Mouse (Mus musculus): Measurements from ENCODE around the gene Rpp25l. TPM values are rescaled to one million over a fixed set of nuclear protein-coding genes. Genes with fewer than 3 reads are reported as not detected.
"Not testable (repeated sequence)": the region's sequence is repeated elsewhere in the genome, so short reads cannot be mapped to it uniquely, and the experiment has no call there.

Rpp25l gene
- total RNA-seq, 2 experiments from 2014 or later, result 40.3 to 49.9 TPM

DNA sequence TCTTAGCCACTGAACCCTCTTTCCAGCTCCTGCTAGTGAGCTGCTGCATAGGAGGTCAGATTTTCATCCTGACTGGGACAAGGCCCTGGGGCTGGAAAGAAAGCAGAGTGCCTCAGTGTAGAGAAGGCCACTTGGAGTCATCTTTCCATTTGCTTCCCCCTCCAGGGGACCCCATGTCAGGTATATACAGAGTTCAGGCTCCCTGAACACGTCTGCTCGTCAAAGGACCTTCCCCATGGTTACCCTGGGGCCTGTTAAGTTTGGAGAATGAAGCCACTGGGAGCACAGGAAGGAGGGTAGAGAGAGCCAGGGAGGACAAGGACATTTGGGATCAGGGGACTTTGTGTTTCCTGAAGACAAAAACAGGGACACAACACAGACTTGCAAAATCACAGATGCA, 11.1 kb downstream of the Rpp25l start:
- intact Hi-C loops (cut with DNase I; ENCODE audit: low total_unique reads), result loop anchor here (10.0 kb wide), 1 partner anchor 147 kb away; no protein-coding TSS in a partner anchor
- DNase-seq, result not testable (repeated sequence)

GRCm38 (mm10) chr4:41700224-41700623, 13.1 kb downstream of the Rpp25l start:
- intact Hi-C loops (cut with DNase I; ENCODE audit: low total_unique reads), result loop anchor here (10.0 kb wide), 1 partner anchor 145 kb away; no protein-coding TSS in a partner anchor
- peak; percentile 6 for DNase-seq

- peak; percentile 10 for DNase-seq
- intact Hi-C loops (cut with DNase I; ENCODE audit: low total_unique reads), result loop anchor here (10.0 kb wide), 1 partner anchor 145 kb away; no protein-coding TSS in a partner anchor
Observed at GRCm38 (mm10) chr4:41699783-41700182, 13.6 kb downstream of the Rpp25l start, which contains the start of gene Il11ra1. Gene Il11ra1 (plus strand): TSS chr4:41699989.

GRCm38 (mm10) chr4:41698421-41699016, 14.8 kb downstream of the Rpp25l start:
- DNase-seq, result peak; percentile 76

GRCm38 (mm10) chr4:41696930-41697841, 16.1 kb downstream of the Rpp25l start, which contains the start of gene Cntfr:
Gene Cntfr (minus strand): TSS chr4:41697089.
- intact Hi-C loops (cut with DNase I; ENCODE audit: low total_unique reads), result not testable (repeated sequence)

More at GRCm38 (mm10) chr4:41698421-41699016, 14.8 kb downstream of the Rpp25l start:
- intact Hi-C loops (cut with DNase I; ENCODE audit: low total_unique reads), result not testable (repeated sequence)

GRCm38 (mm10) chr4:41696452-41696851, 16.9 kb downstream of the Rpp25l start:
- peak; percentile 3 for DNase-seq
- intact Hi-C loops (cut with DNase I; ENCODE audit: low total_unique reads), result not testable (repeated sequence)

More at GRCm38 (mm10) chr4:41696930-41697841, 16.1 kb downstream of the Rpp25l start, which contains the start of gene Cntfr:
- DNase-seq, result peak; percentile 85

DNA sequence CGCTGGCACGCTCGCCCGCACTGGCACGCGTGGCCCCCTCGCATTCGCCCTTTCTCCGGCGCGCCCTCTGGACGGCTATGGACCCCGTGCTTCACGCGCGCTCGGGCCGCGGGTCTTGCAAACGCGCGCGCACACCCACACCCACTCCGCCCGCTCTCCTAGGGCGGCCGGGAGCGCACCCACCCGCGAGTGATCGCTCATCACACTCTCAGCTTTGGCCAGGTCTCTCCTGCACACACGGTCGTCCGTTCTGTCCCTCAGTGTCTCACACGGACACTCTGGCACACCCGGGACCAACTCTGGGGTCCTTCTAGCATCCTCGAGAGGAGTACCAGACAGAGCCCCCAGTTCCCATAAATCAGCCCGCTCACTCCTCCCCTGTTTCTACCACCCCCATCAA, 17.5 kb downstream of the Rpp25l start:
- intact Hi-C loops (cut with DNase I; ENCODE audit: low total_unique reads), result not testable (repeated sequence)
- peak; percentile 5 for DNase-seq

DNA sequence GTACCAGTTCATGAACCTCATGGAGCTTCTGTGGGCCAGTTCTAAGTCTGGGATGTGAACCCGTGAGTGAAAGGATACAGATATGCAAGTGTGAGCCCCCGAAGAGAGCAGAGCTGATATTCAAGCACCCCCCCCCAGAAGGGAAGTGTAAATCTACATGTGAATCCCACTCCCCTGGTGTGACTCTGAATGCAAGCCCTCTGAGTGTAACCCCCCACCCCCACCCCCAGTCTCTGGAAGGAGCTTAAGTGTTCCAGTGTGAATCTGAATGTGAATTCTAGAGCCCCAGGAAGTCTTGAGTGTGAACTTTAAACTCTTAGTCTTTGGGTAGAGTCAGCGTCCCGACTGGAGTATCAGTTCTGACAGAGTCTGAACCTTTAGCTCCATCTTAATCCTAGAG, 19.8 kb downstream of the Rpp25l start:
- intact Hi-C loops (cut with DNase I; ENCODE audit: low total_unique reads), result not testable (repeated sequence)

DNA sequence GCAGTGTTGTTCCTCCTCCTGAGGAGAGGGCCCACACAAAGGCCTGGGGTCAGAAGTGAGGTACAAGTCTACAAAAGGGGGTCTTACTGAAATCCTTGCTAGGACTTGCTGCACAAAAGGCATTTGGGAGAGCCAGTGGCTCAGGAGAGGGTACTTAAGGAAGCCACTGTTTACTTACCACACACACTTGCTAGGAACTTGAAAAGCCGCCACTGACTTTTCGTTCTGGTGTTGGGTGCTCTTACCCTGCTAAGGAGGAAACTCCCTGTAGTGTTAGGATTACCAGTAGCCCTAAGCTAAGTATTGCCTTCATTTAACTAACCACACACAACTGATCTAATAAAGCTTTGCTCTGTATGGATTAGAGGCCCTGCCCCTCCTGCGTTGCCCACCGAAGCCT, 23.3 kb downstream of the Rpp25l start:
- intact Hi-C loops (cut with DNase I; ENCODE audit: low total_unique reads), result not testable (repeated sequence)

More for the DNA sequence above, 19.8 kb downstream of the Rpp25l start:
- DNase-seq, result not testable (repeated sequence)

GRCm38 (mm10) chr4:41688562-41688961, 24.8 kb downstream of the Rpp25l start:
- DNase-seq; intact Hi-C loops (cut with DNase I; ENCODE audit: low total_unique reads): not testable (repeated sequence)

More for the DNA sequence above, 23.3 kb downstream of the Rpp25l start:
- DNase-seq, result not testable (repeated sequence)

- intact Hi-C loops (cut with DNase I; ENCODE audit: low total_unique reads); DNase-seq: not testable (repeated sequence)
Observed at GRCm38 (mm10) chr4:41685882-41686492, 27.3 kb downstream of the Rpp25l start.

DNA sequence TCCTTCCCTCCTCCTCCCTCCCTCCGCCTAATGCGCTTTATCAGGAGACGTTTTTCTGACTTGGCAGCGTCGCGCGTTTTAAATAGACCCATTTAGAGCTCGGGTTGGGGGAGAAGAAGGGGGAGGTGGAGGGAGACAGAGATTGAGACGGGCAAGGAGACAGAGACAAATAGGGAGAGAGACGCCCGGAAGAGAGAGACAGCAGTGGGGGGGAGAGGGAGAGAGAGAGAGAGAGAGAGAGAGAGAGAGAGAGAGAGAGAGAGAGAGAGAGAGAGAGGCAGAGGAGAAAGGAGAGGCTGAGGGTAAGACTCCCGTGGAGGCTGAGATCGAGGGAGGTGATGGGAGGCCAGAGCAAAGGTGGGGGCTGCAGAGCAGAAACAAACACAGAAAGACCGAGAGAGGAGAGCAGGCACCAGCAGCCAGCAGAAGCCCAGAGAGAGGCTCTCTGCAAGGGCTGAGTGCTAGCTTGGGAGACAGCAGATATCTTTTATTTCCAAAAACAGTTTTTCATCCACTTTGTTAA, 28.3 kb downstream of the Rpp25l start:
- intact Hi-C loops (cut with DNase I; ENCODE audit: low total_unique reads), result not testable (repeated sequence)
- peak; percentile 2 for DNase-seq

DNA sequence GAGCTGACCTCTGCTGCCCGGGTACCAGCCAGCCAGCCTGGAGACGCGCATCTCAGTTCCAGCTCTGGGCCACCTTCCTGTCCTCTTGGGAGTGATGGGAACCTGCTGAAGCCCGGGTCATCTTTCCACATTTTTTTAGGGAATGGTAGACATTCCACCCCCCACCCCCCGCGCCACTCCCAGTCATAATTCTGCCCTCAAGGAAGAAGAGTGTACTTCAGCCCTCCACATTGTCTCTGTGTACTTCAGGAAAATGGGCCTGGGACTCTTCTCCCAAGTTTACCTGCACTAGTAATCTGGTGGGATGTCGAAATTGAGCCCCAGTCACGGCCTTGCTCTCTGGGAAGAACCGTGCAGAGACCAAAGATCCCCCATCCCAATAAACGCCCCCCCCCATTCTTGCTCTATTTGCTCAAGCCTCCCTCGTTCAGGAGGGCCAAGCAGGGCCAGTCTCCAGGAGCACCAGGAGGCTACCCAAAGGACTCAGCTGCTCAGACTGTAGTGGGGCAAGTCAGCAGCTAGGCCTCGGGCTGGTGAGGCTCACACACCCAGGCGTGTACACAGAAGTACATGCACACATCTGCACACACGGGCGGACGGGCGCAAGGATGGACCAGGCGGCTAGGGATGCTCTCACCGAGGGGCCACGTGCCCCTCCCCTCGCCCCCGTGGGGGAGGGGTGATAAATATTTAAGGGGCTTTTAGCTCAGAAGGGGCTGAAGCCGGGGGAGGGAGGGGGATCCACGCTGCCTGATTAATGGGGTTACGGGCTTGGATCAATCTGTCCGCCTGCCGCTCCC, 29.0 kb downstream of the Rpp25l start:
- DNase-seq, result peak; percentile 3
- intact Hi-C loops (cut with DNase I; ENCODE audit: low total_unique reads), result not testable (repeated sequence)

GRCm38 (mm10) chr4:41683303-41683702, 30.0 kb downstream of the Rpp25l start:
- intact Hi-C loops (cut with DNase I; ENCODE audit: low total_unique reads), result not testable (repeated sequence)
- DNase-seq, result peak; percentile 2

DNA sequence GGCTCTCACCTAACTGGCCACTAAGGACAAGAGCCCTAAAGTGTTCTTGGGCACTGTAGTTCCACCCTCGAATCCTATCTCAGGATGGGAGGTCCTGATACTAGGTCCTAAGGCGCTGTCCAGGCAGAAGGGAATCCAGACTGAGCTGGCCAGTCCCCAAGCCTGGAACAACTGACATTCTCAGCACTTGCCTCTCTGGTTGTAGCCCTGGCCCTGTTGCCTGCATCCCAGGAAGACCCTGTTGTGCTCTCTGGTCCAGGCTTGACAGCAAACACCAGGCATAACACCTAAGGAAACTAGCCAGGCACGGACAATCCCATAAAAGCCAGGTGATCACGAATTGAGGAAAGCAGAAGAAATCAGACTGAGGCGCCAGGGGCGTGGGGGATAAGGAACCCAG, 30.5 kb downstream of the Rpp25l start:
- intact Hi-C loops (cut with DNase I; ENCODE audit: low total_unique reads), result no loop called here
- DNase-seq, result peak; percentile 10

DNA sequence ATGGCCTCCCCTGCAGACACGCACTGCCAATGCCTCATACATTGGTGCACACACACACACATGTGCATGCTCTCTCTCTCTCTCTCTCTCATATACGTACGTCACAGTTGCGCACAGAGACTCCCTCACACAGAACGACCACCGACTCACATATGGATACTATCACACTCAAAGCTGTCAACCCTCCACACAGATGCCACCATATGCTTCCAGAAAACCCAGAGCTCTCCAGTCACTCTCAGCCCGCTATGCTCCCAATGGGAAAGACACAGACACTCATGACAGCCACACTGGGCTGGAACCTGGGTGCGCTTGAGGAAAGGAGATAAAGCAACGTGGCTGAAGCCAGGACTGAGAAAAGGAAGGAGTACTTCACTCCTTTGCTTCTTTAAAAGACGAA, 31.4 kb downstream of the Rpp25l start:
- peak; percentile 1 for DNase-seq
- intact Hi-C loops (cut with DNase I; ENCODE audit: low total_unique reads), result no loop called here

DNA sequence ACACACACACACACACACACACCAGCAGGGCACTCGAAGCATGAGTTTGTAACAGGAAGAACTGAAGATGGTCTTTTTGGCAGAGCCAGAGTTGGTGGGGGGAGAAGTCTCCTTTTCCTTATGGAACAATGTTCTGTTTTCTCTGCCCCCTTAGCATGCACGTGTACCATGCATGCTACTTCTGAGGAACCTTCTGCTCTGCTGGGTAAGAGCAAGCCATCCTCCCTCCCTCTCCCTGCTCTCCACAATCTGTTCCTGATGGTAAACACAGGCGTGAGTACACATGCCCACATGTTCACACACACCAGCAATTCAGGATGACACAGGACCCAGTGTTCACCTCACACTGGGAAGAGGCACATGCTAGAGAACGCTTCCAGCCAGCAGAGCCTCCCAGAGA, 32.2 kb downstream of the Rpp25l start:
- no peak for DNase-seq
- intact Hi-C loops (cut with DNase I; ENCODE audit: low total_unique reads), result no loop called here

GRCm38 (mm10) chr4:41679291-41679690, 34.0 kb downstream of the Rpp25l start:
- no peak for DNase-seq
- intact Hi-C loops (cut with DNase I; ENCODE audit: low total_unique reads), result no loop called here

- intact Hi-C loops (cut with DNase I; ENCODE audit: low total_unique reads), result no loop called here
- no peak for DNase-seq
Observed at GRCm38 (mm10) chr4:41678863-41679262, 34.5 kb downstream of the Rpp25l start.
